Mouse (Mus musculus): ENCODE data around the gene Tpx2.

DNA sequence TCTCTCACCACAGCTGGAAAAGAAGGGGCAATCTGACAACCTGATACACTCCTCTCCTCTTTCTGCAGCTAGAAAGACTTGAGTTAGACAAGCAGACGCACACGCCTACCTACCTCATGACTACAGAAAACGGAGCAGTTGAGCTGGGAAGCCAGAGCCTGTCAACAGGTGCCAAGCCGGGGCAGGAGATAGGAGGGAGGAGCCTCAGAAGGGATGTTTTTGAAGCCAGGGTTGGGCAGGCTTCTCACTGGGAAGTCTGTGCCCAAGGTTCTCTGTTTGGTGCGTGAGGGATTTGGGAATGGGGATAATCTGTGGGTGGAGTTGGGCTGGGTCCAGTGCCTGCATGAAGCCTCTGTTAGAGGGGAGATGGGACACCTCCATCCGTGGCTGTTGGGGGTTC lies 63.7 kb downstream of the Tpx2 start:
- TF ChIP-seq POLR2A (IDR thresholded peaks at IDR 0.05; ENCODE audit: low read depth, low read length): no peak
- no peak for TF ChIP-seq CTCF (IDR thresholded peaks at IDR 0.05; ENCODE audit: extremely low read depth, insufficient read length, insufficient replicate concordance, low read depth, low read length)
